Mouse (Mus musculus): Measurements from ENCODE around the gene Gm20605.

Gene Gm20605

GRCm38 (mm10) chr5:137631591-137631990 is 2.6 kb downstream of the Gm20605 start:
- no peak for TF ChIP-seq GATA4 (IDR thresholded peaks at IDR 0.05; ENCODE audit: insufficient replicate concordance, low read length)

GRCm38 (mm10) chr5:137633397-137634084 is 4.6 kb downstream of the Gm20605 start:
- TF ChIP-seq GATA4 (IDR thresholded peaks at IDR 0.05; ENCODE audit: insufficient replicate concordance, low read length), result no peak

GRCm38 (mm10) chr5:137639472-137639871 is 10.5 kb downstream of the Gm20605 start:
- no peak for TF ChIP-seq GATA4 (IDR thresholded peaks at IDR 0.05; ENCODE audit: insufficient replicate concordance, low read length)

GRCm38 (mm10) chr5:137641054-137641453 is 12.1 kb downstream of the Gm20605 start, which contains the start of gene Sap25:
Sap25 (plus strand) TSS chr5:137641334.
- no peak for TF ChIP-seq GATA4 (IDR thresholded peaks at IDR 0.05; ENCODE audit: insufficient replicate concordance, low read length)

GRCm38 (mm10) chr5:137642886-137643285 is 13.9 kb downstream of the Gm20605 start:
- no peak for TF ChIP-seq GATA4 (IDR thresholded peaks at IDR 0.05; ENCODE audit: insufficient replicate concordance, low read length)

GRCm38 (mm10) chr5:137644484-137644883 is 15.5 kb downstream of the Gm20605 start:
- no peak for TF ChIP-seq GATA4 (IDR thresholded peaks at IDR 0.05; ENCODE audit: insufficient replicate concordance, low read length)

- no peak for TF ChIP-seq GATA4 (IDR thresholded peaks at IDR 0.05; ENCODE audit: insufficient replicate concordance, low read length)
Measured at GRCm38 (mm10) chr5:137645091-137645651, 16.2 kb downstream of the Gm20605 start.

GRCm38 (mm10) chr5:137645652-137646091 is 16.7 kb downstream of the Gm20605 start, which contains the start of gene Irs3:
Irs3 (minus strand) TSS chr5:137645714.
- TF ChIP-seq GATA4 (IDR thresholded peaks at IDR 0.05; ENCODE audit: insufficient replicate concordance, low read length), result no peak

- TF ChIP-seq GATA4 (IDR thresholded peaks at IDR 0.05; ENCODE audit: insufficient replicate concordance, low read length), result no peak
Measured at GRCm38 (mm10) chr5:137647827-137648601, 19.0 kb downstream of the Gm20605 start.

- TF ChIP-seq GATA4 (IDR thresholded peaks at IDR 0.05; ENCODE audit: insufficient replicate concordance, low read length), result no peak
Measured at GRCm38 (mm10) chr5:137649251-137649650, 20.3 kb downstream of the Gm20605 start.

- TF ChIP-seq GATA4 (IDR thresholded peaks at IDR 0.05; ENCODE audit: insufficient replicate concordance, low read length), result no peak
Measured at GRCm38 (mm10) chr5:137649669-137650571, 20.9 kb downstream of the Gm20605 start.

GRCm38 (mm10) chr5:137652474-137652873 is 23.5 kb downstream of the Gm20605 start:
- no peak for TF ChIP-seq GATA4 (IDR thresholded peaks at IDR 0.05; ENCODE audit: insufficient replicate concordance, low read length)

- TF ChIP-seq GATA4 (IDR thresholded peaks at IDR 0.05; ENCODE audit: insufficient replicate concordance, low read length), result no peak
Measured at GRCm38 (mm10) chr5:137653366-137653765, 24.4 kb downstream of the Gm20605 start.

GRCm38 (mm10) chr5:137654746-137655145 is 25.8 kb downstream of the Gm20605 start:
- TF ChIP-seq GATA4 (IDR thresholded peaks at IDR 0.05; ENCODE audit: insufficient replicate concordance, low read length), result no peak

GRCm38 (mm10) chr5:137656977-137657376 is 28.0 kb downstream of the Gm20605 start:
- no peak for TF ChIP-seq GATA4 (IDR thresholded peaks at IDR 0.05; ENCODE audit: insufficient replicate concordance, low read length)

Data from liver, adult (tissue).